Mouse (Mus musculus) spleen, adult 2 months (tissue): Measurements from ENCODE around the gene Calr3.

Experiments
- CTCF ChIP-seq: fragments of 200-500 bp; IDR thresholded peaks from 2 replicates; pipeline ENCODE4 v1.5.1; 2011; ENCODE audit warnings: mild to moderate bottlenecking, inconsistent platforms; ENCODE audit not compliant: insufficient read depth, insufficient read length, insufficient replicate concordance; ENCODE audit errors: extremely low read depth
- POLR2A ChIP-seq: fragments of 200-500 bp; IDR thresholded peaks from 2 replicates; pipeline ENCODE4 v1.6.1; 2011; ENCODE audit warnings: low read depth, low read length, inconsistent platforms

GRCm38 (mm10) chr8:72429676-72430075 is 14.0 kb downstream of the Calr3 start:
- no peak for TF ChIP-seq POLR2A
- TF ChIP-seq CTCF: peak; percentile 50; the same call in 1 of the 2 replicates
